Mouse (Mus musculus): ENCODE results near the gene Daam1. TPM values are rescaled to one million over a fixed set of nuclear protein-coding genes. Genes with fewer than 3 reads are reported as not detected.

Daam1 gene
- polyA plus RNA-seq, 1 experiment from 2014 or later, result 13.8 TPM

DNA sequence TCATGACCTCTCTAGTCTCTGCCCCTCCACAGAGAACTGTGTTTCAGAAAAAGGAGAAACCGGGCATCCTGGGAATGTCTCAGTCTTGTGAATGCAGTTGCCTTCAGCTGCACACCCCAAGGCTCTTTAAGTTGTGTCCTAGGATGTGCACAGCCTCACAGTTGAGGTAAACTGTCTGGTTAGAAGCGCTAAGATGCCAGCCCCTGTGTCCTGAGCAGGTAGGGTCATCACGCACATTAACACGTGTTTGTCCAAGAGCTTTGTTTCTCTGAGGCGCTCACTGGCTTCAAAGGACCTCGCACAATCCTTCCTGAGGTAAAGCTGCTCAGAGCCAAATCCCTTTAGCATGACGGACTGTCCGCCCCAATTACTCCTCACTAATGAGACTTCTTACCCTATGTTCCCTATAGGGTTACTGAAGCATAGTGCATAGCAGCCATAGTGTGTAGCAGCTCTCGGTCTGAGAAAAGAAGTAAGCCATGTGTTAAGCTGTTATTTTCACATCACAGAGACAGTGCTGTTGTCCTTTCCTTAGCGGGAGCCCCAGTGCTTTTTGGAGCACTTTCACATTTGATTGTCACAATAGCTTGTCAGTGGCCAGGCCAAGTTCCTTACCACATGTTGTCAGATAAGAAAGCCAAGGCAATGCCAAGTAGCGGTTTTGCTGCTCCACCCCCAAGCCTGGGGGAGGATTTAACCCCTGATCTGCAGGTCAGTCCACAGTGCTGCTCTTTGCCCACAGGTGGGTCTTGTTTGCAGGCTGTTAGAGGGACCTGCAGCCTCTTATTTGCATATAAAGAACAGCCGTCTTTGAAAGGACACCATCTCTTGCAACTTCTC is 147.9 kb downstream of the Daam1 start:
- no peak overlapping the region for H3K4me3 ChIP-seq
- no peak overlapping the region for H3K9ac ChIP-seq
- H3K27me3 ChIP-seq, result no peaks in the 10 kb centered on the region
- H3K36me3 ChIP-seq, result peaks cover 32% of the 10 kb centered on the region
- H3K4me2 ChIP-seq, result no peak overlapping the region
- WGBS, result 61% methylated on average over 12 of the region's 12 CpGs
- ATAC-seq (ENCODE audit: borderline replicate concordance, extremely low read depth, low FRiP score, low TSS enrichment), result no peak
- no peak overlapping the region; the same call in 1 of the 2 replicates for H3K27ac ChIP-seq
- no peaks in the 10 kb centered on the region for H3K9me3 ChIP-seq
- peaks cover 67% of the 10 kb centered on the region for H3K4me1 ChIP-seq

DNA sequence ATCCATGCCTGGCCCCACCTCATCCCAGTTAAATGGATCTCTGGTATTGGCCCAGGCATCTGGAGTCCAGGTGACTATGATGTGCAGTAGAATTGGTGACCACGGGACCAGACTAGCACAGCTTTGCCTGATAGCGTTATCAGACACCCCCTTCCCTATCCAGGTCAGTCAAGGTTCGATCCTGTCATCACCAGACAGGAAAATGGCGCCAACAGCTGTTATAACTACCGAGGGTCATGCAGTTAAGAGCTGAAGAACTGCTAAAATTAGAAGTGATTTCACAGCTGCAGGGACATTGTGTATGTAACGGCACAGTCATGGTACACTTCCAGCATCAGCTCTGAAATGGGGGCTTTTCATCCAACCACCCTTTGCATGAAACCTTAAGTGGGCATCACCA is 149.3 kb downstream of the Daam1 start:
- Histone ChIP-seq H3K4me3 (no peak overlapping the region), H3K4me1 (peaks cover 70% of the 10 kb centered on the region), H3K9ac (no peak overlapping the region), H3K9me3 (no peaks in the 10 kb centered on the region), H3K27me3 (no peaks in the 10 kb centered on the region), H3K27ac (no peak overlapping the region; the same call in 1 of the 2 replicates), H3K36me3 (peaks cover 30% of the 10 kb centered on the region), H3K4me2 (no peak overlapping the region)
- 53% methylated on average over 6 of the region's 6 CpGs for WGBS
- no peak for ATAC-seq (ENCODE audit: borderline replicate concordance, extremely low read depth, low FRiP score, low TSS enrichment)

DNA sequence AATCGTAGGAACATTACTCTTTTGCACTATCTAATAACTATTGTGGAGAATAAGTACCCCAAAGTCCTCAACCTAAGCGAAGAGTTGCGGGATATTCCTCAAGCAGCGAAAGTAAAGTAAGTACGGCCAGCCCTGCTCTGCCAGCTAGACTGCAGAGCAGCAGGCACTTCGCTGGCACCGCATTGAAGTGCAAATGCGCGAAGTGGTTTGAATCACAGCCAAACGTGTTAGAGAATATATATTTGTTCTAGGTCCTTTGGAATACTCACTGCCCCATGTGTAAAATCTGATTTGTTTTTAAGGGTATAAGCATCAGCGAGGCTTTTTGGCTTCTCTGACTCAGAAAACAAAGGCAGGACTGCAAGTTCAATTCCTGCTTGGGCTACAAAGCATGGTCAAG is 149.9 kb downstream of the Daam1 start:
- no peak for ATAC-seq (ENCODE audit: borderline replicate concordance, extremely low read depth, low FRiP score, low TSS enrichment)
- H3K36me3 ChIP-seq, result peaks cover 29% of the 10 kb centered on the region
- H3K4me1 ChIP-seq, result peaks cover 64% of the 10 kb centered on the region
- H3K9me3 ChIP-seq, result no peaks in the 10 kb centered on the region
- no peak overlapping the region for H3K4me2 ChIP-seq
- no peaks in the 10 kb centered on the region for H3K27me3 ChIP-seq
- peak overlapping the region; percentile 75 for H3K27ac ChIP-seq
- no peak overlapping the region for H3K9ac ChIP-seq
- H3K4me3 ChIP-seq, result no peak overlapping the region
- WGBS, result 66% methylated on average over 11 of the region's 11 CpGs

DNA sequence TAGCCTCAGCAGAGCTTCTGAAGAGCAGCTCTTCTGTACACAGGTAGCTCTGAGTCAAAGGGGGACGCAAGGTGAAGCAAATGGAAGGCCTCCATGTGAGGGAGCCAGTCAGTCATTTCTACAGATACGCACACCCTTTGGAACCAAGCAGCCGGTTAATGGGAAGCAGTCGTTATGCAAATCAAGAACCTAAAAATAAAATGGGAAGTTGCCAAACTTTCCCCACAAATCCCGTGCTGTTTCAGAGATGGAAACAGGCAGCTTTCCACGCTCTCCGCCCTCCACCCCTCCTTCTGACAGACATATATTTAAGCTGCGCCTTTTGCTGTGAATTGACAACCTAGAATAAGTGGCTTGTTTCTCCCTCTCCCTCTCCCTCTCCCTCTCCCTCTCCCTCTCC is 150.4 kb downstream of the Daam1 start:
- no peaks in the 10 kb centered on the region for H3K9me3 ChIP-seq
- WGBS, result 55% methylated on average over 8 of the region's 8 CpGs
- no peak overlapping the region for H3K9ac ChIP-seq
- H3K27ac ChIP-seq, result peak overlapping the region; percentile 75
- H3K4me1 ChIP-seq, result peaks cover 59% of the 10 kb centered on the region
- ATAC-seq (ENCODE audit: borderline replicate concordance, extremely low read depth, low FRiP score, low TSS enrichment), result no peak
- H3K4me2 ChIP-seq, result no peak overlapping the region
- peaks cover 32% of the 10 kb centered on the region for H3K36me3 ChIP-seq
- no peaks in the 10 kb centered on the region for H3K27me3 ChIP-seq
- no peak overlapping the region for H3K4me3 ChIP-seq

DNA sequence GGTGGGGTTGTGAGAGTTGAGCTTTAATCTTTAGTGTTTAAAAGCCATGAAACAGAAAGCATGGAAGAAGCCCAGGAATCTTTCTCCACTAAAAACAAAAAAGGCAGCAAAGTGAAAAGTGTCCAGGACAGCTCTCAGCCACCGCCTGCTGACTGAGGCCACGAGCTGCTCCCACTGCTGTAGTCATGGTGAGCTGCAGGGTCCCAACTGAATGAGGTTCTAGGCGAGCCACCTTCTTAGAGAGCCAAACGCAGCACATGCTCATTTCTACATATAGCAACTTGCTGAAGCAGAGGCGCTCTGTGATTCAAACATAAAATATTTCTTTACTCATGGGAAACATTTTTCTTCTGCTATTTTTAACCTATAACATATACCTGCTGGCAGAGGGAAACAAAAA is 150.9 kb downstream of the Daam1 start:
- Histone ChIP-seq H3K9me3 (no peaks in the 10 kb centered on the region), H3K4me1 (peaks cover 54% of the 10 kb centered on the region), H3K9ac (no peak overlapping the region), H3K36me3 (peaks cover 38% of the 10 kb centered on the region), H3K27me3 (no peaks in the 10 kb centered on the region), H3K4me3 (no peak overlapping the region), H3K4me2 (no peak overlapping the region), H3K27ac (peak overlapping the region; percentile 62)
- WGBS, result 60% methylated on average over 5 of the region's 5 CpGs
- ATAC-seq (ENCODE audit: borderline replicate concordance, extremely low read depth, low FRiP score, low TSS enrichment), result no peak

DNA sequence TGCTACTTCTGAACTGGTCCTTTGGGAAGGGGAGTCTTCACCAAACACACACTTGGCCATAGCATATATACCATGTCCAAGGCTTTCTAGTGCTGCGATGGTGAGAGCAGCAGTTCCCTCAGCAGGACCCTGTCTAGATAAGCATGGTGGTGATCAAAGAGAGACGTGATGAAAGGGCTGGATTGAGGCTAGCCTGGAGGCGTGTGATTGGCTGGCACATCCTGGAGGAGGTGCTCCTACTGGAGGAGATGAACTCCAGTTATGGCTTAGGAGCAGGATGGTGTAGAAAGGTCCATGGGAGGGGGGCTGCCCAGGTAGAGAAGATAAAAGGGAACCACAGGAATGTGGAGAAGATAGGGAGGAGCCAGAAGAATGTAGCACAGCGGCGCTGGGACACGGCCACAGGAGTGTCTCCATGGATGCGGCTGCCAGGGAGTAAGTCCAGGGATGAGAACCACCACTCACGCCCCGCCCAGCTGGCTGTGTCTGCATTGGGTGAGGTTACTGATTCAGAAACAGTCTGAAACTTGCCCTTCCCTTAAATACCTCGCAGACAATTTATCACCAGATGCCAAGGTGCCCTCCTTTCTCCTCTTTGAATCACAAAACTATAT is 152.3 kb downstream of the Daam1 start:
- Histone ChIP-seq H3K4me1 (peaks cover 42% of the 10 kb centered on the region), H3K4me3 (no peak overlapping the region), H3K9ac (no peak overlapping the region), H3K9me3 (no peaks in the 10 kb centered on the region), H3K27me3 (no peaks in the 10 kb centered on the region), H3K27ac (no peak overlapping the region), H3K36me3 (peaks cover 37% of the 10 kb centered on the region), H3K4me2 (no peak overlapping the region)
- WGBS, result 65% methylated on average over 10 of the region's 10 CpGs
- ATAC-seq (ENCODE audit: borderline replicate concordance, extremely low read depth, low FRiP score, low TSS enrichment), result no peak

DNA sequence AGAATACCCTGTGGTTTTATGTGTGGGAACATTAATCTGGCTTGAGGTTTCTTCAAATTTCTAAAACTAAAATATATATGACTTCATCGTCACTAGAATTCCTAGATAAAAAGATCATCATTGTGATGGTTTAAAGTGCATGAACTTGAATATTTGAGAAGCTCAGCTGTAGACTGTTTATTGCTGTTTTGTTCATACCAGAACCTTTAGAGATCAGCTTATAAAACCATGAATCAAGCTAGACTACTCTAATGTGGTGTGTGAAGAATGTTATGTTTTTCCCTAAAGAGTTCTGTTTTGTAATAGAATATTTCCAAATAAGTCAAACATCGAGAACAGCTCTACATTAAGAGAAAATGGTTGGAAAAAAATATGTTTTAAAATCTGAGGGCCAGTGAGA is 156.3 kb downstream of the Daam1 start:
- WGBS, result 78% methylated on average over 2 of the region's 2 CpGs

DNA sequence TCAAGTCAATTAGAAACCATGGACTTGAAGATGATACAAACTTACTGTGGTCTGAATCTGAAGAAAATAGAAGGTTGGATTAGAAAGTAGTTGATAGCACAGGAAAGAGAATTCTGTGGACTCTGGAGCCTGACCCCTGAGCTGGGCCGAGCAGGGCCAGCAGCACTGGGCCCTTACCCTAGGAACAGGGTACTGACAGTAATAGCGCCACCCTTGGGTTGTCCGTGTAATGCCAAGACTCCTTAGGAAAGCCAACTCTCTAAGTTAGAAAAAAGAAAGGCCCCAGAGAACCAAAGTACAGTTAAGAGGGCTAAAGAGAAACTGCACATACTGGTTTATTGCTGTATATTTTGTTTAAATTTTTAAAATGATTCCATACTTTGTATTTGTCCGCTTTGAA is 157.0 kb downstream of the Daam1 start:
- 83% methylated on average over 4 of the region's 4 CpGs for WGBS
- Histone ChIP-seq H3K4me2 (no peak overlapping the region), H3K4me1 (peaks cover 7% of the 10 kb centered on the region; the same call in 1 of the 2 replicates), H3K27me3 (no peaks in the 10 kb centered on the region), H3K36me3 (peaks cover 65% of the 10 kb centered on the region), H3K4me3 (no peak overlapping the region), H3K27ac (no peak overlapping the region), H3K9ac (no peak overlapping the region), H3K9me3 (no peaks in the 10 kb centered on the region)
- ATAC-seq (ENCODE audit: borderline replicate concordance, extremely low read depth, low FRiP score, low TSS enrichment), result no peak

More for the DNA sequence above, 156.3 kb downstream of the Daam1 start:
- no peak overlapping the region for H3K27ac ChIP-seq
- H3K9me3 ChIP-seq, result no peaks in the 10 kb centered on the region
- no peak for ATAC-seq (ENCODE audit: borderline replicate concordance, extremely low read depth, low FRiP score, low TSS enrichment)
- H3K9ac ChIP-seq, result no peak overlapping the region
- no peak overlapping the region for H3K4me3 ChIP-seq
- peaks cover 65% of the 10 kb centered on the region for H3K36me3 ChIP-seq
- no peaks in the 10 kb centered on the region for H3K27me3 ChIP-seq
- no peak overlapping the region for H3K4me2 ChIP-seq
- H3K4me1 ChIP-seq, result peaks cover 9% of the 10 kb centered on the region; the same call in 1 of the 2 replicates

DNA sequence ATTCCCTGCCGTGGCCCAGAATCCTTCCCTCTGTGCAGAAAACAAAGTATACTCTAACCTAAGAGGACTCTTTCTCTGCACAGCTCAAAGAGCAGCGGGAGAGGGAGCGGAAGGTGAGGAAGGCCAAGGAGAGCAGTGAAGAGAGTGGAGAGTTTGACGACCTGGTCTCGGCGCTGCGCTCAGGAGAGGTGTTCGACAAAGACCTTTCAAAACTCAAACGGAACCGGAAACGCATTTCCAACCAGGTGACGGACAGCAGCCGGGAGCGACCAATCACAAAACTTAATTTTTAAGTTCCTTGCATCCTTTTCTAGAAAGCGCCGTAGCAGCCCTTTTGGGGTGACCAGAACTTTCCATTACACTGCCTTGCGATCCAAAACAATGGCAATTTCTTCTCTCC is 158.7 kb downstream of the Daam1 start:
- no peak overlapping the region for H3K9ac ChIP-seq
- H3K36me3 ChIP-seq, result peaks cover 68% of the 10 kb centered on the region
- H3K4me2 ChIP-seq, result no peak overlapping the region
- 95% methylated on average over 17 of the region's 17 CpGs for WGBS
- H3K4me1 ChIP-seq, result peaks cover 6% of the 10 kb centered on the region; the same call in 1 of the 2 replicates
- no peak for ATAC-seq (ENCODE audit: borderline replicate concordance, extremely low read depth, low FRiP score, low TSS enrichment)
- no peaks in the 10 kb centered on the region for H3K27me3 ChIP-seq
- H3K9me3 ChIP-seq, result no peaks in the 10 kb centered on the region
- H3K27ac ChIP-seq, result no peak overlapping the region
- no peak overlapping the region for H3K4me3 ChIP-seq

DNA sequence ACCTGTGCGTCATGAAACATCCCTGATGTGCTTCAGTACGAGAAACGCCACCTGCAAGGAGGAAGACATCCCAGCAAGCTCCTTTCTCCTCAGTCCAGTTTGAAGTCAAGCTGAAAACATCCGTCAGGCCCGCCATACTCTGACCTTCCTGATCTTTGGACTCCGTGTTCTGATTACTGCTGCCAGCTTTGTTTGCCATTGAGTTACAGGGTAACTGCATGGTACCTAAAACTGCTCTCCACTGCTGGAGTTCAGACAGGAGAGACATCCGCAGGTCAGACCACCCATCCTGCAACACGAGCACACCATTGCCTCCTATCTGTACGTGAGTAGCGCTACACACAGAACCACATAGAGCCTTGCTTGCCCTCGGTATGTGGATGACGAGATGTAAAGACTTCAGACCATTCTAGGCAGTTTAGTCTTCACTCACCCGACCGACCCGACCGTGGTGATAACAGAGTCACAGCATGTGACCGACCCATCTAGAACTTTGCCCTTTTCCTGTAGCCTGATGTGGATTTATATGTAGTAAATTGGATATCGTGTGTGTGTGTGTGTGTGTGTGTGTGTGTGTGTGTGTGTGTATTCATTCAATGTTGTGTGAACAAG is 161.8 kb downstream of the Daam1 start:
- Histone ChIP-seq H3K27ac (no peak overlapping the region), H3K4me3 (no peak overlapping the region), H3K36me3 (peaks cover 48% of the 10 kb centered on the region), H3K27me3 (no peaks in the 10 kb centered on the region), H3K9ac (no peak overlapping the region), H3K9me3 (no peaks in the 10 kb centered on the region), H3K4me1 (no peaks in the 10 kb centered on the region), H3K4me2 (no peak overlapping the region)
- no peak for ATAC-seq (ENCODE audit: borderline replicate concordance, extremely low read depth, low FRiP score, low TSS enrichment)
- WGBS, result 86% methylated on average over 18 of the region's 18 CpGs

DNA sequence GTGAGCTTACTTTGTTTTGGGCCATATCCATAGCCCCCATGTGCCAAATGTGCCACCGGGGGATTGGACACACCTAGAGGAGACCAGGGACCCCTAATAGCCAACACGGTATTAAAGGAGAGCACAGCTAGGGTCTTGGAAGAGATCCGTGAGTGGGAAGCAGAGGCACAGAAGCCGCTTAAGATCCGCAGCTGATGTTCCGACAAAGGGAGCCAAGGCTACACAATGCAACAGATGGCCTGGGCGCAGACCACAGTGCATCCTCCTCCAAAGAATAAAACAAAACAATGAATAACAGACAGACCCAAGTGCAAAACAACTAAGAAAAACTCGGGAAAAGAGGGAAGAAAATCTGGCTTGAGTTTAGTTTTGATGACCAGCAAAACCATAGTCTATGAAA is 165.0 kb downstream of the Daam1 start:
- H3K36me3 ChIP-seq, result peaks cover 22% of the 10 kb centered on the region
- no peak overlapping the region for H3K27ac ChIP-seq
- H3K4me3 ChIP-seq, result no peak overlapping the region
- no peak overlapping the region for H3K4me2 ChIP-seq
- H3K9ac ChIP-seq, result no peak overlapping the region
- peaks cover 7% of the 10 kb centered on the region; the same call in 1 of the 2 replicates for H3K4me1 ChIP-seq
- 85% methylated on average over 8 of the region's 8 CpGs for WGBS
- ATAC-seq (ENCODE audit: borderline replicate concordance, extremely low read depth, low FRiP score, low TSS enrichment), result no peak
- H3K27me3 ChIP-seq, result no peaks in the 10 kb centered on the region
- no peaks in the 10 kb centered on the region for H3K9me3 ChIP-seq

DNA sequence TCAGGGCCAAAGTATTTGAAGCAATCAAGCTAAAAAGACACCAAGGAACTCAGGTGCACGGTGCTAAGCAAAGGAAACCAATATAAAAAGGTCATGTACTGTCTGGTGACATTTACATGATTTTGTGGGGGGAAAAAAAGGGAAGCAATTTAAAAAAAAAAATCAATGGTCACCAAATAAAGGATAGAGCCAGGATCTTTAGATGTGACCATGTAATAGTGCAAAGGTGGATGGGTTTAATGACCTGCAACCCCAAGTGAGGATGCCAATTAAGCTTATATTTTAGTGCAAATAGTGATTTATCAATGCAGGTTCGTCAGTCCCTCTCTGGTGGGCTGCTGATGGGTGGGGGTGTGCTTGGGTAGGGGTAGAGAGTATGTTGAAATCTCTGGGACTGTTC is 166.0 kb downstream of the Daam1 start:
- no peak overlapping the region for H3K4me2 ChIP-seq
- ATAC-seq (ENCODE audit: borderline replicate concordance, extremely low read depth, low FRiP score, low TSS enrichment), result no peak
- no peaks in the 10 kb centered on the region for H3K9me3 ChIP-seq
- no peak overlapping the region for H3K4me3 ChIP-seq
- peaks cover 7% of the 10 kb centered on the region; the same call in 1 of the 2 replicates for H3K4me1 ChIP-seq
- H3K9ac ChIP-seq, result no peak overlapping the region
- H3K27me3 ChIP-seq, result no peaks in the 10 kb centered on the region
- 71% methylated on average over 2 of the region's 2 CpGs for WGBS
- no peak overlapping the region for H3K27ac ChIP-seq
- peaks cover 14% of the 10 kb centered on the region for H3K36me3 ChIP-seq

Data from lung, embryonic 15.5 days (tissue).